Mouse (Mus musculus): ENCODE measurements at regions not wholly inside any gene's neighbourhood (a gene's known extent, or its start where the extent isn't known, plus 50 kb on each side); places are given as distances from the start of the nearest gene placed in this dataset.
"Not testable (repeated sequence)": the region's sequence is repeated elsewhere in the genome, so short reads cannot be mapped to it uniquely, and the experiment has no call there.

GRCm38 (mm10) chr10:103507051-103507450 lies 139.5 kb downstream of the Slc6a15 start:
- H3K9ac ChIP-seq (ENCODE audit: low read length); DNase-seq (ENCODE audit: low spot score); H3K36me3 ChIP-seq (ENCODE audit: control insufficient read depth, insufficient read depth, low read length); H3K27ac ChIP-seq (ENCODE audit: low read depth); H3K9me3 ChIP-seq (ENCODE audit: control insufficient read depth, low read length); H3K4me1 ChIP-seq (replicated peaks; ENCODE audit: control insufficient read depth, insufficient read depth, low read length); ATAC-seq (replicated peaks; ENCODE audit: low FRiP score, low TSS enrichment, low read depth); H3K27me3 ChIP-seq (replicated peaks; ENCODE audit: control insufficient read depth, insufficient read depth, low read length); H3K4me3 ChIP-seq (ENCODE audit: low read depth, low read length); H3K4me2 ChIP-seq (ENCODE audit: low read length): not testable (repeated sequence)
- 92% methylated on average over 7 of the region's 7 CpGs for WGBS

- Histone ChIP-seq H3K4me2 (ENCODE audit: low read length) (no peak overlapping the region), H3K27ac (ENCODE audit: low read depth) (no peak overlapping the region), H3K4me1 (replicated peaks; ENCODE audit: control insufficient read depth, insufficient read depth, low read length) (no peaks in the 10 kb centered on the region), H3K4me3 (ENCODE audit: low read depth, low read length) (no peak overlapping the region), H3K36me3 (ENCODE audit: control insufficient read depth, insufficient read depth, low read length) (no peaks in the 10 kb centered on the region), H3K9me3 (ENCODE audit: control insufficient read depth, low read length) (no peaks in the 10 kb centered on the region), H3K27me3 (replicated peaks; ENCODE audit: control insufficient read depth, insufficient read depth, low read length) (no peaks in the 10 kb centered on the region), H3K9ac (ENCODE audit: low read length) (no peak overlapping the region)
- 82% methylated on average over 2 of the region's 2 CpGs for WGBS
- DNase-seq (ENCODE audit: low spot score), result no peak
- no peak for ATAC-seq (replicated peaks; ENCODE audit: low FRiP score, low TSS enrichment, low read depth)
Measured at GRCm38 (mm10) chr10:103544502-103544901, 176.9 kb downstream of the Slc6a15 start.

- H3K9me3 ChIP-seq (ENCODE audit: control insufficient read depth, low read length), result no peaks in the 10 kb centered on the region
- no peak for DNase-seq (ENCODE audit: low spot score)
- no peaks in the 10 kb centered on the region for H3K27me3 ChIP-seq (replicated peaks; ENCODE audit: control insufficient read depth, insufficient read depth, low read length)
- WGBS, result 84% methylated on average over 2 of the region's 2 CpGs
- no peaks in the 10 kb centered on the region for H3K36me3 ChIP-seq (ENCODE audit: control insufficient read depth, insufficient read depth, low read length)
- no peak overlapping the region for H3K4me2 ChIP-seq (ENCODE audit: low read length)
- H3K4me1 ChIP-seq (replicated peaks; ENCODE audit: control insufficient read depth, insufficient read depth, low read length), result no peaks in the 10 kb centered on the region
- no peak for ATAC-seq (replicated peaks; ENCODE audit: low FRiP score, low TSS enrichment, low read depth)
- H3K9ac ChIP-seq (ENCODE audit: low read length), result no peak overlapping the region
- no peak overlapping the region for H3K27ac ChIP-seq (ENCODE audit: low read depth)
- H3K4me3 ChIP-seq (ENCODE audit: low read depth, low read length), result no peak overlapping the region
Measured at GRCm38 (mm10) chr10:103549510-103549909, 181.9 kb downstream of the Slc6a15 start.

DNA sequence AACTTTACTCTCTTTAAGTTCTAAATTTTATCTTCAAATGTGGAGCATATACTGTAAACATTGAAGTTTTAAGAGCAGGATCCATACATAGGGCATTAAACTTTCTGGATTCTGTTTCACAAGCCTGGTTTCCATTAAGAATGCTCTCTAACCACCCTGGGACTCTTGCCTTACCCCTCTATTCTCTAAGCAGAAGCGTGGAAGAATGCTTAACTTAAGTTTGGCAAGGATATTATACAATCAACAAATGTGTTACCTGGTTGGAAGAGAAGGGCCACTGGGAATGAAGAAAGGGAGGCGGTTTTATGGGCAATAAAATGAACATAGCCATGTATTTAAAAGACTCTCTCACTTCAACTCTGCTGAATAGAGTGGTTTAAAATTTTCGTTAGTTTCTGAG lies 217.5 kb downstream of the Slc6a15 start:
- no peaks in the 10 kb centered on the region for H3K9me3 ChIP-seq (ENCODE audit: control insufficient read depth, low read length)
- H3K27ac ChIP-seq (ENCODE audit: low read depth), result no peak overlapping the region
- no peak overlapping the region for H3K4me3 ChIP-seq (ENCODE audit: low read depth, low read length)
- H3K4me1 ChIP-seq (replicated peaks; ENCODE audit: control insufficient read depth, insufficient read depth, low read length), result no peaks in the 10 kb centered on the region
- no peak for ATAC-seq (replicated peaks; ENCODE audit: low FRiP score, low TSS enrichment, low read depth)
- WGBS, result 74% methylated on average over 3 of the region's 3 CpGs
- no peaks in the 10 kb centered on the region for H3K36me3 ChIP-seq (ENCODE audit: control insufficient read depth, insufficient read depth, low read length)
- H3K27me3 ChIP-seq (replicated peaks; ENCODE audit: control insufficient read depth, insufficient read depth, low read length), result no peaks in the 10 kb centered on the region
- H3K4me2 ChIP-seq (ENCODE audit: low read length), result no peak overlapping the region
- H3K9ac ChIP-seq (ENCODE audit: low read length), result no peak overlapping the region
- no peak for DNase-seq (ENCODE audit: low spot score)

GRCm38 (mm10) chr10:103585504-103585903 lies 217.9 kb downstream of the Slc6a15 start:
- H3K9me3 ChIP-seq (ENCODE audit: control insufficient read depth, low read length), result no peaks in the 10 kb centered on the region
- ATAC-seq (replicated peaks; ENCODE audit: low FRiP score, low TSS enrichment, low read depth), result no peak
- no peaks in the 10 kb centered on the region for H3K36me3 ChIP-seq (ENCODE audit: control insufficient read depth, insufficient read depth, low read length)
- no peak overlapping the region for H3K9ac ChIP-seq (ENCODE audit: low read length)
- no peaks in the 10 kb centered on the region for H3K4me1 ChIP-seq (replicated peaks; ENCODE audit: control insufficient read depth, insufficient read depth, low read length)
- 85% methylated on average over 2 of the region's 2 CpGs for WGBS
- no peak overlapping the region for H3K4me3 ChIP-seq (ENCODE audit: low read depth, low read length)
- H3K4me2 ChIP-seq (ENCODE audit: low read length), result no peak overlapping the region
- no peak overlapping the region for H3K27ac ChIP-seq (ENCODE audit: low read depth)
- no peaks in the 10 kb centered on the region for H3K27me3 ChIP-seq (replicated peaks; ENCODE audit: control insufficient read depth, insufficient read depth, low read length)
- no peak for DNase-seq (ENCODE audit: low spot score)

GRCm38 (mm10) chr10:103591985-103592384 lies 224.4 kb downstream of the Slc6a15 start:
- Histone ChIP-seq H3K9ac (ENCODE audit: low read length) (no peak overlapping the region), H3K9me3 (ENCODE audit: control insufficient read depth, low read length) (no peaks in the 10 kb centered on the region), H3K27me3 (replicated peaks; ENCODE audit: control insufficient read depth, insufficient read depth, low read length) (no peaks in the 10 kb centered on the region), H3K4me2 (ENCODE audit: low read length) (no peak overlapping the region), H3K4me3 (ENCODE audit: low read depth, low read length) (no peak overlapping the region), H3K27ac (ENCODE audit: low read depth) (no peak overlapping the region), H3K36me3 (ENCODE audit: control insufficient read depth, insufficient read depth, low read length) (no peaks in the 10 kb centered on the region), H3K4me1 (replicated peaks; ENCODE audit: control insufficient read depth, insufficient read depth, low read length) (no peaks in the 10 kb centered on the region)
- DNase-seq (ENCODE audit: low spot score), result no peak
- 92% methylated on average over 2 of the region's 2 CpGs for WGBS
- no peak for ATAC-seq (replicated peaks; ENCODE audit: low FRiP score, low TSS enrichment, low read depth)

DNA sequence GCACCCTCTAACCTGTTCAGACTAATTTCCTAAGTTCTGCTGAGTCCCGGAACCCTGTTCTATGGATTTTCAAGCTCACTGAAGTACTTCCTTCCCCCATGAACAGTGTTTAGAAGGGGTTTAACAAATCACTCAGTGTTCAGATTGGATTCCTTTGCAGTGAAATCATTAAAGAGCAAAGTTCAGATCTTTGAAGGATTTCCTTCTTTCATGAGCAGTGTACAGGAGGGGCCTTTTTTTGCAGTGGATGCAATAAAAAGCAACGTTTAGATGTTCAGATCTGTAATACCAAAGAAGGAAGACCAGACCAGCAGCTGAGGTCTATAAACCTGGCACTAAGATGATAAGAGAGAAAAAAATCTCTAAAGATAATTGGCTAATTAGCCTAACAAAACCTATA lies 273.6 kb downstream of the Slc6a15 start:
- Histone ChIP-seq H3K27ac (ENCODE audit: low read depth) (no peak overlapping the region), H3K4me3 (ENCODE audit: low read depth, low read length) (no peak overlapping the region), H3K27me3 (replicated peaks; ENCODE audit: control insufficient read depth, insufficient read depth, low read length) (no peaks in the 10 kb centered on the region), H3K4me2 (ENCODE audit: low read length) (no peak overlapping the region), H3K9ac (ENCODE audit: low read length) (no peak overlapping the region), H3K4me1 (replicated peaks; ENCODE audit: control insufficient read depth, insufficient read depth, low read length) (no peaks in the 10 kb centered on the region), H3K9me3 (ENCODE audit: control insufficient read depth, low read length) (no peaks in the 10 kb centered on the region), H3K36me3 (ENCODE audit: control insufficient read depth, insufficient read depth, low read length) (no peaks in the 10 kb centered on the region)
- 66% methylated on average over 2 of the region's 2 CpGs for WGBS
- ATAC-seq (replicated peaks; ENCODE audit: low FRiP score, low TSS enrichment, low read depth) (0 out of 2 replicates have a peak, but pooled peaks have one; percentile 62), DNase-seq (ENCODE audit: low spot score) (no peak)

DNA sequence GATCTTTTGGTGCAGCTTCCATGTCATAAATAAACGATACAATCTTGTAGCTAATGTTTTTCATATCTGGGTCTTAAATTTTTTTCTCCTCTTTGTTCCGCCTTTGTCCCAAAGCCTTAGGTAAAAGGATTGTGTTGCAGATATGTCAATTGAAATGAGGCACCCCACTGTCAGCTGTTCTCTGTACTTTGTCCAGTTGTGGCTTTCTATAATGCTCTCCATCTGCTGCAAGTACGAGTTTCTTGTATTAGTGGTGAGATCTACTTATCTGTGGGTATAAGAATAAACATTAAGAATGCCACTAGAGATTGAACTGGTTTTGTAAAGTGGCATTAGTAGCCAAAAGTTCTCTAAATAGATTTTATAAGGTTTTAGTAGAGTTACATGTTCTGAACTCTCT lies 282.3 kb downstream of the Slc6a15 start:
- no peaks in the 10 kb centered on the region for H3K27me3 ChIP-seq (replicated peaks; ENCODE audit: control insufficient read depth, insufficient read depth, low read length)
- H3K4me3 ChIP-seq (ENCODE audit: low read depth, low read length), result no peak overlapping the region
- DNase-seq (ENCODE audit: low spot score) (no peak), ATAC-seq (replicated peaks; ENCODE audit: low FRiP score, low TSS enrichment, low read depth) (no peak)
- WGBS, result 82% methylated on average over 3 of the region's 3 CpGs
- no peak overlapping the region for H3K4me2 ChIP-seq (ENCODE audit: low read length)
- no peaks in the 10 kb centered on the region for H3K9me3 ChIP-seq (ENCODE audit: control insufficient read depth, low read length)
- no peak overlapping the region for H3K27ac ChIP-seq (ENCODE audit: low read depth)
- no peaks in the 10 kb centered on the region for H3K36me3 ChIP-seq (ENCODE audit: control insufficient read depth, insufficient read depth, low read length)
- H3K9ac ChIP-seq (ENCODE audit: low read length), result no peak overlapping the region
- no peaks in the 10 kb centered on the region for H3K4me1 ChIP-seq (replicated peaks; ENCODE audit: control insufficient read depth, insufficient read depth, low read length)

DNA sequence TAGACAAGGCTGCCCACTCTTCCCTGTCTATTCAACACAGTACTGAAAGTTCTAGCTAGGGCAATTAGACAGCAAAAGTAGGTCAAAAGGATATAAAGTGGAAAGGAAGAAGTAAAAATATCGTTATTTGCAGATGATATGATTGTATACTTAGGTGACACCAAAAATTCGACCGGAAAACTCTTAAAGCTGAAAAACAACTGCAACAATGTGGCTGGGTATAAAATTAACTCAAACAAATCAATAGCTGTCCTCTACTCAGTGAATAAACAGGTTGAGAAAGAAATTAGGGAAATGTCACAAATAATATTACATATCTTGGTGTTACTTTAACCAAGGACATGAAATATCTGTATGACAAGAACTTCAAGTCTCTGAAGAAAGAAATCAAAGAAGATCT lies 305.5 kb downstream of the Slc6a15 start:
- H3K4me1 ChIP-seq (replicated peaks; ENCODE audit: control insufficient read depth, insufficient read depth, low read length), result no peaks in the 10 kb centered on the region
- no peaks in the 10 kb centered on the region for H3K9me3 ChIP-seq (ENCODE audit: control insufficient read depth, low read length)
- no peak overlapping the region for H3K27ac ChIP-seq (ENCODE audit: low read depth)
- DNase-seq (ENCODE audit: low spot score) (no peak), ATAC-seq (replicated peaks; ENCODE audit: low FRiP score, low TSS enrichment, low read depth) (no peak)
- H3K4me2 ChIP-seq (ENCODE audit: low read length), result no peak overlapping the region
- no peak overlapping the region for H3K4me3 ChIP-seq (ENCODE audit: low read depth, low read length)
- 81% methylated on average over 3 of the region's 3 CpGs for WGBS
- H3K27me3 ChIP-seq (replicated peaks; ENCODE audit: control insufficient read depth, insufficient read depth, low read length), result no peaks in the 10 kb centered on the region
- H3K36me3 ChIP-seq (ENCODE audit: control insufficient read depth, insufficient read depth, low read length), result no peaks in the 10 kb centered on the region
- no peak overlapping the region for H3K9ac ChIP-seq (ENCODE audit: low read length)
